Mouse (Mus musculus) urinary bladder, postnatal 10 days (tissue): ENCODE results near the gene Epb41l4b.

Experiments used
- DNase-seq: peaks from one replicate; pipeline ENCODE4 v3.0.0; 2022; ENCODE audit warnings: low spot score

Epb41l4b gene

DNA sequence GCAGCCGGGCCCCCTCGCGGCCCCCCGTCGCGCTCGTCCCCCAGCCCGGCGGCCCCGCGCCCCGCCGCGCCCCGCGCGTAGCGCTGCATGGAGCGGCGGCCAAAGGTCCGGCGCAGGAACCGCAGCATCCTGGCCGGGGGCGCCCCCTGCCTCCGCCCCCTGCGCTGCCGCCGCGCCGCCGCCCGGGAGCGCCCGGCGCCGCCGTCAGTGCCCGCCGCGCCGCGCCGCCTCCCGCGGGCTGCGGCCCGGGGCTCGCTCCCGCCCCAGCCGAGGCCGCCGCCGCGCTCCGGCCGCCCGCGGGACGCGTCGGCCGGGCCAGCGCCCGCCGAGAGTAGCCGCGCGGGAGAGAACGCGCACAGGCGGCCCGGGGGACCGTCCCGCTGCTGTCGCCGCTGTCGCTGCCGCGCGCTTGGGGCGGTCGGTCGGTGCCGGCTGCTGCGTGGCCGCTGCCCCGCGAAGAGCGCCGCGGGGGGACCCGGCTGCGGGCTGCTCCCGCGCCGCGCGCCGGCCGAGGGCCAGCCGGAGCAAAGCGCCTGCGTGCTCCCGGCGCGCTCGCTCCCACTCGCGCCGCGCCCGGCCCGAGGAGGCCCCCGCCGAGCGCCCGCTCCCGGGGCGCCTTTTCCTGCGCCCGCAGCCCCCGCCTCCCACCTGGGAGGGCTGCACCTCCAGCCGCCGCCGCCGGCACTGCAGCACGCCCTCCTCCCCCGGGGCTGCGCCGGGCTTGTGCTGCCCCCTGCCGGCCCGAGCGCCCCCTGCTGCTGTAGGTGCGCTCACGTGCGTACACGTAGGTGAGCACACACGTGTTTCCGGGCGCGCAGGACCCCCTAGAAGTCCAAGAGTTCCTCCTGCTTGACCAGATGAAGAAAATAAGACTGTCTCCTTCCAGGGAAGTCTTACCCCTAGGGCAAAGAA lies at the start of gene Epb41l4b:
TSS of gene Epb41l4b (minus strand) at position 412 of the 912 bp plus-strand sequence.
- DNase-seq = peak; percentile 30

DNA sequence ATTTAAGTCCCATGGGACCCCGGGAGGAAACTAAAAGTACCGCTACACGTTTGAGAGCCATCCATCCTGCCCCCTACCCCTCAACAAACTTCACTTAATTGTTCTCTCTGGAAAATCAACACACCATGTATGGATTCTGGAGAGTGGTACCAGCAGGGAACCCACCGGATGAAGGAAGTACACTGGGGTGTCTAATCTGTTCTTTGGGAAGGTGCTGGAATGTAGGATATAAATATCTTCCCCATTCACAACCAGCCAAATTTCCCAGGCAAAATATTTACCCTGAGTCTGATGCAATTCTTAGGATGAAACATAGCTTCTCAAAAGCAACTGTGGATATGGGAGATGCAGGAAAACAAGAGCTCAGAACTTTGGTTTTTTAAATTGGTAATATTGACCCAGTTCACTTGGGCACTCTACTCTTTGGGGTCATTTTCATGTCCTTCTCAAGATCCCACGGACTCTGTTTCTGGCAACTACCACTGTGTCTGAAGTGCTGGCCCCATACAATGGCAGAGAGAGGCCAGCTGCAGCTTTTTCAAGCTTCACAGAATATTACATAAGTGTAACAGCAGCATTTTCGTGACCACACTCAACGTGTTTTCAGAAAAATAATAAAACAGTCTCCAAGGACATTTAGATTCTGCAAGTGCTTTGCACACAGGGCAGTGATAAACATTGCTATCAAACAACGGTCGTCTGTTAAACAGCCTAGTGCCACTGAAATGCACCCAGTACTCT lies 48.5 kb upstream of the Epb41l4b start:
- no peak for DNase-seq

GRCm38 (mm10) chr4:57189881-57190280 lies 46.6 kb upstream of the Epb41l4b start:
- no peak for DNase-seq

DNA sequence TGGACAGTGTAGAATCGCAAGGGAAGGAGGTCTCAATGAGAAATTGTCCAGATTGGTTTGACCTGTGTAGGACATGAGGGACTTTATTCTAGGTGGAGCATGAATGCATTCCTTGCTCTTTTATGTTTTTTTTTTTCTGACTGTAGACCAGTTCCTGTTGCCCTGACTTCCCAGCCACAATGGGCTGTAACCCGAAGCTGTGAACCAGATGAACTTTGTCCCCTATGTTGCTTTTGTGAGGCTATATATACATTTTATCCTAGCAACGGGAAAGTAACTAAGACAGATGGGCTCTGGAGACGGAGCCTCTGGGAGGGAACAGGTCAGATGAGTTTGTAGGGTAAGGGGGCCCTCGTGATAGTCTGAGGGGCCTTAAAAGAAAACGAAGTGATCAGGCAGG lies 42.8 kb upstream of the Epb41l4b start:
- DNase-seq = no peak

GRCm38 (mm10) chr4:57185462-57185861 lies 42.2 kb upstream of the Epb41l4b start:
- no peak for DNase-seq

- no peak for DNase-seq
Observed at GRCm38 (mm10) chr4:57183493-57183892, 40.3 kb upstream of the Epb41l4b start.

GRCm38 (mm10) chr4:57181538-57181937 lies 38.3 kb upstream of the Epb41l4b start:
- DNase-seq = no peak

DNA sequence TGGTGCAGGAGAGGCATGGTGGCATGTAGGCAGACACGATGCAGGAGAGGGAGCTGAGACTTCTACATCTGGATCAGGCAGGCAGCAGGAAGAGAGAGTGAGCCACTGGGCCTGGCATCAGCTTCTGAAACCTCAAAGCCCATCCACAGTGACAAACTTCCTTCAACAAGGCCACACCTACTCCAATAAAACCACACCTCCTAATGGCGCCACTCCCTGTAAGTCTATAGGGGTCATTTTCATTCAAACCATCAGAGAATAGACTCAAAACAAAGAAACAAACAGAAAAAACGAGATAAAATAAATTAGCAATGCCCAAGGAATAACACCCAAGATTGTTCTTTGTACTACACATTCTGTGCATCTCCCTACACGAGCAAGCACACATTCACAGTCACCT lies 35.6 kb upstream of the Epb41l4b start:
- no peak for DNase-seq

DNA sequence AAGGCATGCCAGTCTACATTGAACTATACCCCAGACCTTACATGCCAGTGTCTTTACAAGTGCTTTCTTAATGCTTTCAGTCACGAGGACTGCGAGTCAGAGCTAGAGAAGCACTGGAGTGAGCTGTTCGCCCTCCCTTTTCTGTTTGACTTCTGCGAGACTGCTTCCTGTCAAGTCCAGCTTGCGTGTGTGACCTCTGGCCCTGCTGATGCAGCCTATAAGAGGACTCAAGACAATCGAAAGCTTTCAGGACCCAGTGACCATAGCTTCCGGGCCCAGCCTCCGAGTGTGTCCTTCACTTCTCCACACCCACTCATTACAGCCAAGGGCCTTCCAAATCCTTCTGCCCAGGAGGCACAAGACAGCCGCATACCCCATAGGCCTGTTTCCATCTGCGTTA lies 32.1 kb upstream of the Epb41l4b start:
- no peak for DNase-seq

- DNase-seq = no peak
Observed at GRCm38 (mm10) chr4:57172861-57173260, 29.6 kb upstream of the Epb41l4b start.

DNA sequence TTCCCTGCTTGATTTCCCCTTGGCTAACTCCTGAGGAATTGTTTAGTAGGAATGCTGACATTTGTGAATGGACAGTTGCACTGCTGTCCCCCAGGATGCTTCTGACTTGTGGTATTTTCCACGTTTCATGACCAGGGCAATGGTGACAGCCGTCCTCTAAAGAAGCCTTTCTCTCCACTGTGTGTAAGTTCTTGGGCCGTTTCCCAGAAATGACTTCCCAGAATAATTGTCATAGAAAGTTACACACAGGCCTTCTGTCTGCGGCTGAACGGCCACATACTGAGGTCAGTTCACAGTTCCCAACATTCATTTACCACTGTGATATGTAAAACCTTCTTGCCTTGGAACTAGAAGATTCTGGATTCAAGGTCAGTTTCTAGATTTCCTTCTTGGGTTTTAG lies 28.6 kb upstream of the Epb41l4b start:
- DNase-seq = no peak

- DNase-seq = no peak
Observed at GRCm38 (mm10) chr4:57168680-57169079, 25.4 kb upstream of the Epb41l4b start.

DNA sequence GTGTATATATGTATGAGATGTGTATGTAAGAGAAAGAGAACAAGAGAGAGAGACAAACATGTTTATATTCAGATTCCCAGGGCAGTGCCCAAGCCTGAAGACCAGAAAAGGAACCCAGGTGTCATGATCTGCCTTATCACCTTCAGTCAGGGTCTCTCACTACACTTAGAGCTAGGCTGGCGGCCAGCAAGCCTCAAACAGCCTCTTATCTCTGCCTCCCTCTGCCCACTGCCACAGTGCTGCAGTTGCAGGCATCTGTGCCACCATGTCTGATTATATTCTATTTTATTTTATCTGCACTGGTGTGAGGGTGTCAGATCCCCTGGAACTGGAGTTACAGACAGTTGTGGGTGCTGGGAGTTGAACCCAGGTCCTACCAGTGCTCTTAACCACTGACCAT lies 25.0 kb upstream of the Epb41l4b start:
- DNase-seq = no peak

DNA sequence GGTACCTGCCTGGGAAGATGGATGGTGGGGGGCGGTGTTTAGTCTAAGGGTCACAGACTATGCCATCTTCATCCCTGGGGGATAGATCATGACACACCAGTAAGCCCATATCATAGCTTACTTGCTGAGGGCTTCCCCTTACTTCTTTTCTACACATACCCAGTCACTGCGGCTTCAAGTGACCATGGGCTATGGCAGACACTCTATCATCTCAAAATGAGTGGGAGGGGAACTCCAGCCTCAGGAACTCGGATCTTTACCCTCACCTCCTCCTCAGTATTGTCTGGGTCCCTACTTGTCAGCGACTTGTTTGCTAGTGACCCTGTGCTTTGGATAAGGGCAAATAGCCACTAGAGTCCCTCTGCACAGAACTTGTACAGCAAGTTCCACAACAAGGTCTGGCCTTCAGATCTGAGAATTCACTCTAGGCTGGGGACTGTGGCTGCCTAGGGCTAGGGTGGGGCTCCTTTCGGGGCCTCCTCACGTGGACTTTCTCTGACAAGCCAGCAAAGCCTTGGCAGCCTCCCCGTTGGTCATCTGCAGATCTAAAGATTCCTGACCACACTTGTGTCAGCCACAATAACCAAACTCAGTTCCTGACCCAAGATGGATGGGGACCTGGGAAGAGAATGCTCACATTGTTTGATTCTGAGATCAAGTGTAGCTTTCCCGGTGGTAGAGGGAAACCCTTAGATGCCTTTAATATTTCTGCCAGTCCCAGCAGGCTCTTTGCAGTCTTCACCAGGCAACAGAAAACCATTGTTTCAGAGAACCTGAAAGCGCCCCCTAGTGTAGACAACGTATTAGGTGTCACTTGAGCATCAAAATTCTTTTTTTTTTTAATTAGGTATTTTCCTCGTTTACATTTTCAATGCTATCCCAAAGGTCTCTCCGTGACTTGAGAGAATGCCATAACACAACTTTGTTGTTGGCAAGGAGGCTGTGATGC lies 24.0 kb upstream of the Epb41l4b start:
- DNase-seq = no peak

GRCm38 (mm10) chr4:57165654-57166053 lies 22.4 kb upstream of the Epb41l4b start:
- no peak for DNase-seq

DNA sequence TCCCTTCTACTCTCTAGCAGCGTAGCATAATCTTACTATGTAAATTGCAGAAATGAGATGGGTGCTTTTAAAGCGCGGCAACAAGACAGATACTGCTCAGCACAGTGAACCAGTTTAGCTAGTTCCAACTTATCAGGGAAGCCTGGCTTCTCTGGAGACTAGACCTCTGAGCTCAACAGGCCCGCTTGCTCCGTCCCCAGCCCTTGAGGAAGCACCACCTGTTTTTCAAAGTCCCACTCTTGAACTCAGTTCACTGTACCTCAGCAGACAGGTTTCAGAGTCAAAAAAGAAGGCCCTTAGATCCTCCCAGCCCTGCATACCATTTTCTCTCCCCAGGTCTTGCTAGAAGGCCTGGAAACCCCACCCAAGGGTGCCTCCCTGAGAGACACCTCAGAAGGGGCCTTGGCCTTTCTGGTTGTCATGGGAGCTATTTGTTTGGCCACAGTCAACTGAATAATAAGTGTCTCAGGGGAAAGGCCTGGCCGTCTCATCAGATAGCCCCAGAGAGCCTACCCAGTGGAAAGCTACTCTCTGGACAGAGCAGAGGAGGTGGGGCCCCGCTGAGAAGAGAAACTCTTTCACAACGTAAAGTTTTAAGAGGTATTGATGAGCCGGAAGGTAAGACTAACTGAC lies 21.5 kb upstream of the Epb41l4b start:
- no peak for DNase-seq

DNA sequence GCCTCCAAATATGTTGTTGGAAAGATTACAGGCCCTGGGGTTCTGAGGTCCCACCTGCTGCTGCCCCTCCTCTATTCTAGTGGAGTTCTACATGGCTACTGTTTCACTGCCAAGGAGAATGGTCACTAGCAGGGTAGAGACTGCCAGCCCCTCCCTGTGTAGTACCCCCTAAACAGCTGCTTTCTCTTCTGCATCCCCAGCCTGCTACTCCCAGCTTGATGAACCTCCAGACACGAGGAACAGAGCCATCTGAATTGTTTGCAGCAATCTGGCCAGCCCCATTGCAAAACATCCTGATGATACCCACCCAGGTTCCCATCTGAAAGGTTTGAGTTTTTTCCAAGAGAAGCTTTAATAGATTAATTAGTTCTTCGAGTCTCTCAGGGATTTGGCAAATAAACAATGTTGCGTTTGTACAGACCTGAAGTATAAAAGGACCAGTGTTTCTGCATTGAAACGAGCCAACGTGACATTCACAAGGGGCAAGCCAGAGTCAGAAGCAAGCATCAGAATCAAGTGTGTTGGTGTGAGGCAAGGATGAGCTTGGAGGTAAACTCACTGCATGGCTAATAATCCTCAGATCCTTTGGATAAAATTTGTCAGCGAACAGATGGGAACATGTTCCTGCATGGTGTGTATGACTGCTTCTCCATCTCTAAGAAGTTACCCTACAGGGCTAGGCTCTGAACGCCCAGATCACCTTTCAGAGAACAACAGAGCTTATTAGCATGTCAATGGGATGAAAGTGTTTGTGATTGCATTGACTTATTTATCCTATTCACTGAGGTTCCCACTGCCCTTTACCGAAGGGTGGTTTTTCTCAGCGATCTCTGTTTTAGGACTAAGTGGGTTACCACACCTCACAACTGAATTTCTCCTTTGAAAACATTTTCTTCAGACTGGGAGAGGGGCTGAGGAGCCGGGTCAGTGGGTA lies 19.8 kb upstream of the Epb41l4b start:
- DNase-seq = no peak

DNA sequence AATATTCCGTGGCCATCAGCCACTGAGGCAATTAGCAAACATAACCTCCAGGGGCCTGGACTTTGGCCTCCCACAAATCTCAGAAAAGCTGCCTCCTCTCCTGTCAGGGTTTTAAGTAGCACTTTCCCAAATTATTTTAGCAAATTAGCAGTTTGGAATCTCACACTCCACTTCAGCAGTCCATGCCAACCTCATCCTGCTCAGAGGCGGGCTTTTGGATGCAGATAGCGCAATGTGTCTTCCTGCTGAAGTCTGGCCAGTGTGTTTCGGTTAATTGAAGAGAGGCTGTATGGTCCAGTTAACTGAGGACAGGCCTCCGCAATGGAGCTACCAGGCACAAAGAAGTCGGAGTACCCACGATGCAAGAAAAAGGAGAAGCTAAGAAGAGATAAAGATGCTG lies 17.3 kb upstream of the Epb41l4b start:
- DNase-seq = no peak

DNA sequence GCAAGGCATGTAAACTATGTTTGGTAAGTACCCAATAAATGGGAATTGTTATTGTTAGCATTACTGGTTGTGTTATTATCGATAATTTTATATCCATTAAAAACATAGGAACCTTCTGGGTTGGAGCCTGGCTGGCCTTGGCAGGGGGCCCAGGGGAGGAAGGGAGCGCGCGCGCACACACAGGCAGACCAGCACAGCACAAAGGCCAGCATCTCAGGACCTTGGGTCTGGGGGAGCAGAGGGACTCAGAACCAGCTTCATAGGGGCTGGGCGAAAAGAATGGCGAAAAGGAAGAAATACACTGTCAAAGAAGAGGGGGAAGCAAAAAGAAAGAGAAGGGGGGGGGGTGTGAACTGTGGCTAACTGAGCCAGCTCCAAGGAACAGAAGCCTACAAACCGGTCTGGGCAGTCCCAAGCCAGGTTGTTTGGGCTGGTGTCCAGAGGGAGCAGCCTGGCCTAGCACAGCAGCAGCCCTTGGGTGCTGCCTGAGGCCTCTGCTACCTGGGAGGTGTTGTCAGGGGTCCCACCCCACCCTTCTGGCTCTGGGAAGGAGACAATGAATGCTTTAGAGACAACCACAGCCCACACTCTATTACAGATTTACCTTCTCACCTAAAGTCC lies 13.4 kb upstream of the Epb41l4b start:
- no peak for DNase-seq

- no peak for DNase-seq
Observed at GRCm38 (mm10) chr4:57153838-57154237, 10.6 kb upstream of the Epb41l4b start.
